Mouse (Mus musculus): ENCODE data around the gene Mpv17l2. TPM values are rescaled to one million over a fixed set of nuclear protein-coding genes. Genes with fewer than 3 reads are reported as not detected.

Mpv17l2 gene
- polyA plus RNA-seq, 1 experiment = 33.7 TPM

DNA sequence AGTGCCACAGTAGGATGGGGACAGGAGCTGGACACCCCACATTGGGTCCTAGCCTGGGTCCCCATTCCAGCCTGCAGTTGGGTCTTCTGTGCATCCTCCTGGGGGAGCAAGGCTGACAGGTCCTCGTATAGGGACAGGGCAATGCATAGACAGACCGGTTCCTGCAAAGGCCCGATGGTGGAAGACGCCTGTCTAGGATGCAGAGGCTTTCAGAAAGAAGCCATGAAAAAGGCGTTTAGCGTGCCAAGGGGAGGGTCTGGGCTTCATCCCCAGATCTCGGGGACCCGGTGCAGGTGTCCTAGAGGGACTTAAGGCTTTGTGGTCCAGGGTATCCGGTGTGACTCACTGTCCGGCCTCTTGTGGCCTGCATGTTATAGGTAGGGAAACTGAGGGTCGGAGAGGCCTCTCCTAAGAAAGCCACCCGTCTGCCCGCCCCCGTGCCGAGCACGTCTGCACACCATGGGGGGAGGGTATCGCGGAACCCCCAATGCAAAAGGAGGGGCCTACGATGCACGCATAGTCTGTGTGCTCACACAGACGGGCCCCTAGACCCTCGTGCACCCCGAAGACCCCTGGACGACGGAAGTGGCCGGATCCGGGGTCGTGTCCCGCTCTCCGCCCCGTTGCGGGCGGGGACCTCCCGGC is 15.2 kb upstream of the Mpv17l2 start:
- TF ChIP-seq CTCF (IDR thresholded peaks at IDR 0.05; ENCODE audit: low read depth, low read length) (no peak), POLR2A (IDR thresholded peaks at IDR 0.05; ENCODE audit: borderline replicate concordance, low read depth, low read length) (no peak)
- H3K27ac ChIP-seq (ENCODE audit: insufficient read depth, low read depth, low read length) = peak overlapping the region; percentile 23; the same call in 1 of the 2 replicates

GRCm38 (mm10) chr8:70775227-70775626 is 14.5 kb upstream of the Mpv17l2 start:
- H3K4me1 ChIP-seq (ENCODE audit: control insufficient read depth, insufficient read depth, low read length) = peaks cover 14% of the 10 kb centered on the region
- H3K27ac ChIP-seq (ENCODE audit: insufficient read depth, low read depth, low read length) = no peak overlapping the region
- H3K4me3 ChIP-seq (ENCODE audit: insufficient read depth, low read length) = peak overlapping the region; percentile 90
- no peak for TF ChIP-seq POLR2A (IDR thresholded peaks at IDR 0.05; ENCODE audit: borderline replicate concordance, low read depth, low read length)
- no peak for TF ChIP-seq CTCF (IDR thresholded peaks at IDR 0.05; ENCODE audit: low read depth, low read length)

More for the DNA sequence above, 15.2 kb upstream of the Mpv17l2 start:
- Histone ChIP-seq H3K4me3 (ENCODE audit: insufficient read depth, low read length) (peak overlapping the region; percentile 90), H3K4me1 (ENCODE audit: control insufficient read depth, insufficient read depth, low read length) (peaks cover 14% of the 10 kb centered on the region)

GRCm38 (mm10) chr8:70774740-70775139 is 14.0 kb upstream of the Mpv17l2 start:
- no peak overlapping the region for H3K4me3 ChIP-seq (ENCODE audit: insufficient read depth, low read length)
- H3K4me1 ChIP-seq (ENCODE audit: control insufficient read depth, insufficient read depth, low read length) = peaks cover 14% of the 10 kb centered on the region
- H3K27ac ChIP-seq (ENCODE audit: insufficient read depth, low read depth, low read length) = no peak overlapping the region
- TF ChIP-seq POLR2A (IDR thresholded peaks at IDR 0.05; ENCODE audit: borderline replicate concordance, low read depth, low read length) = no peak
- TF ChIP-seq CTCF (IDR thresholded peaks at IDR 0.05; ENCODE audit: low read depth, low read length) = no peak

DNA sequence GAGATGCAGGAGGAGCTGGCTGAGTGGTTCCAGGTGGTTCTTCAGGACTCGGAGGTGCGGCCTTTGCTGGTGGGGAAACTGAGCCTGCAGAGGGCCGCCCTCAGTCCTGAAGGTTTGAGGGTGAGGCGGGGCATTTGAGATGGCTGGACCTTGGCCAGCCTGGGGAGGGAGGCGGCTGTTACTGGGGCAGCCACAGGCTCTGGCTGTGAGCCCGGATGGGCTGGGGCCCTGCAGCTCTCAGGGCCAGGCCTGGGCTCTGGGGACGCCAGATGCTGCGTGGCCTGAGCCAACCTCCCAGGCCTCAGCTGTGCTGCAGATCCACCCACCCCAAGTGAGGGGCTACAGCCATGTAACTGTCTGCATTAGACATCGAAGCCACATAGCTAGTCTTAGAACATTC is 13.1 kb upstream of the Mpv17l2 start:
- Histone ChIP-seq H3K4me3 (ENCODE audit: insufficient read depth, low read length) (no peak overlapping the region), H3K4me1 (ENCODE audit: control insufficient read depth, insufficient read depth, low read length) (peaks cover 18% of the 10 kb centered on the region), H3K27ac (ENCODE audit: insufficient read depth, low read depth, low read length) (no peak overlapping the region)
- TF ChIP-seq POLR2A (IDR thresholded peaks at IDR 0.05; ENCODE audit: borderline replicate concordance, low read depth, low read length) (no peak), CTCF (IDR thresholded peaks at IDR 0.05; ENCODE audit: low read depth, low read length) (no peak)

DNA sequence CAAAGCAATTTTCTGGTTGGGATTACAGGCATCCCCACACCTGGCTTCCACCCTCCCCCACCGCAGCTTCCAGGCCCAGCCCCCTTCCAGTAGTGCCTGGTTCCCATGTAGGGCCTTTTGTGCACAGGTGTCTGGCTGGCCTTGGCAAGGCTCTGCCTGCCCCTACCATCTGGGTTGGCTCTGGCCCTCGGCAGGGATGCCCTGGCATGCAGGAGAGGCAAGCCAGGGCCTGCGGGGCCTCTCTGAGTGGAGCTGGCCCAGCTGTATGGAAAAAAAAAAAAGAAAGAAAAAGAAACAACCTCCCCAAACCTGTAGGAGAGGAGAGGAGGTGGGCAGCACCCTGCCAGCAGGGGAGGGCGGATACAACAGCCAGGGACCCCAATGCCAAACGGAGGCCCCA is 12.7 kb upstream of the Mpv17l2 start:
- H3K4me1 ChIP-seq (ENCODE audit: control insufficient read depth, insufficient read depth, low read length) = peaks cover 20% of the 10 kb centered on the region
- TF ChIP-seq POLR2A (IDR thresholded peaks at IDR 0.05; ENCODE audit: borderline replicate concordance, low read depth, low read length) (no peak), CTCF (IDR thresholded peaks at IDR 0.05; ENCODE audit: low read depth, low read length) (no peak)
- no peak overlapping the region for H3K27ac ChIP-seq (ENCODE audit: insufficient read depth, low read depth, low read length)
- no peak overlapping the region for H3K4me3 ChIP-seq (ENCODE audit: insufficient read depth, low read length)

GRCm38 (mm10) chr8:70772890-70773289 is 12.1 kb upstream of the Mpv17l2 start:
- no peak for TF ChIP-seq POLR2A (IDR thresholded peaks at IDR 0.05; ENCODE audit: borderline replicate concordance, low read depth, low read length)
- no peak for TF ChIP-seq CTCF (IDR thresholded peaks at IDR 0.05; ENCODE audit: low read depth, low read length)
- H3K4me1 ChIP-seq (ENCODE audit: control insufficient read depth, insufficient read depth, low read length) = peaks cover 21% of the 10 kb centered on the region
- H3K27ac ChIP-seq (ENCODE audit: insufficient read depth, low read depth, low read length) = no peak overlapping the region
- H3K4me3 ChIP-seq (ENCODE audit: insufficient read depth, low read length) = no peak overlapping the region

DNA sequence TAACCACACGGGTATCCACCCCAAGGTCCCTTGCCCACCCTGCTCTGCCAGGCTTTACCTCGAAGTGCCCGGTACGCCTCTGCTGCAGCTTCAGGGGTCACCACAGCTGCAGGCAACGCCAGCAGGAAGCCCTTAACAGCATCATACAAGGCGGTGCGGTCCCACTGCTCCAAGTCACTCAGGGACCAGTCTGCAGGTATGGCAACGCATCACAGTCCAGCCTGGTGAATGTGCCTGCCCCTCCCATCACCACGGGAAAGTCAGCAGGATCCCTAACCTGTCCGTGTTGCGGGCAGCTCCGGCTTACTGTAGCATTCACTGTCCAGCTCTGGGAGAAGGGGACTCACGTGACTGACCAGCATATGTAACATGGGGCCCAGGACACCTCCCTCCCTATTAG is 11.3 kb upstream of the Mpv17l2 start:
- H3K4me3 ChIP-seq (ENCODE audit: insufficient read depth, low read length) = no peak overlapping the region
- peaks cover 28% of the 10 kb centered on the region for H3K4me1 ChIP-seq (ENCODE audit: control insufficient read depth, insufficient read depth, low read length)
- TF ChIP-seq POLR2A (IDR thresholded peaks at IDR 0.05; ENCODE audit: borderline replicate concordance, low read depth, low read length) = no peak
- TF ChIP-seq CTCF (IDR thresholded peaks at IDR 0.05; ENCODE audit: low read depth, low read length) = no peak
- H3K27ac ChIP-seq (ENCODE audit: insufficient read depth, low read depth, low read length) = no peak overlapping the region

GRCm38 (mm10) chr8:70771217-70771616 is 10.5 kb upstream of the Mpv17l2 start:
- Histone ChIP-seq H3K27ac (ENCODE audit: insufficient read depth, low read depth, low read length) (no peak overlapping the region), H3K4me3 (ENCODE audit: insufficient read depth, low read length) (no peak overlapping the region), H3K4me1 (ENCODE audit: control insufficient read depth, insufficient read depth, low read length) (peaks cover 30% of the 10 kb centered on the region)
- TF ChIP-seq CTCF (IDR thresholded peaks at IDR 0.05; ENCODE audit: low read depth, low read length) (no peak), POLR2A (IDR thresholded peaks at IDR 0.05; ENCODE audit: borderline replicate concordance, low read depth, low read length) (no peak)

- peaks cover 29% of the 10 kb centered on the region for H3K4me1 ChIP-seq (ENCODE audit: control insufficient read depth, insufficient read depth, low read length)
Observed at GRCm38 (mm10) chr8:70770748-70771147, 10.0 kb upstream of the Mpv17l2 start.

DNA sequence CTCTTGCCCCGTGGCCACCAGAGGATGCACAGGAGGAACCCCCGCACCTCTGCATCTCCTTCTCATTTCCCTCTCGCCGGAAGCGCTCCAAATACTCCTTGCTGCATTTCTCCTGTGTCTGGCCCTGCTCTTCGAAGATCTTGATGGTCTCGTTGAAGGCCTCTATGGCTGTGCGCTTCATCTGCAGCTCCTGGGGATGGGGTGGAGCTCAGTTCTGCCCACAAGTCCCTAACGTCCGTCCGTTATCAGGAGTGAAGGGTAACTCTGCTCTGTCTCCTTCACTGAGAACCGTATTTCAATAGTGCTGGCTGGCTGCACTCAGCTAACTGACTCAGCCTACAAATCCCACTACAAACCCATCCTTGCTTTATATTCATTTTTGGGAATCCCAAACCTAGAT is 9.1 kb upstream of the Mpv17l2 start:
- no peak overlapping the region for H3K4me3 ChIP-seq (ENCODE audit: insufficient read depth, low read length)
- TF ChIP-seq CTCF (IDR thresholded peaks at IDR 0.05; ENCODE audit: low read depth, low read length) (no peak), POLR2A (IDR thresholded peaks at IDR 0.05; ENCODE audit: borderline replicate concordance, low read depth, low read length) (no peak)
- peaks cover 23% of the 10 kb centered on the region for H3K4me1 ChIP-seq (ENCODE audit: control insufficient read depth, insufficient read depth, low read length)
- H3K27ac ChIP-seq (ENCODE audit: insufficient read depth, low read depth, low read length) = no peak overlapping the region

More at GRCm38 (mm10) chr8:70770748-70771147, 10.0 kb upstream of the Mpv17l2 start:
- Histone ChIP-seq H3K4me3 (ENCODE audit: insufficient read depth, low read length) (no peak overlapping the region), H3K27ac (ENCODE audit: insufficient read depth, low read depth, low read length) (no peak overlapping the region)
- no peak for TF ChIP-seq CTCF (IDR thresholded peaks at IDR 0.05; ENCODE audit: low read depth, low read length)
- no peak for TF ChIP-seq POLR2A (IDR thresholded peaks at IDR 0.05; ENCODE audit: borderline replicate concordance, low read depth, low read length)
